Mouse (Mus musculus) CH12.LX (cell line): ENCODE measurements around the gene Card11. TPM values are rescaled to one million over a fixed set of nuclear protein-coding genes. Genes with fewer than 3 reads are reported as not detected.
A peak's percentile ranks its signal among the peaks of the same experiment; 100 is the strongest.

ENCODE experiments used
- DNase-seq: peaks from one replicate; pipeline ENCODE4 v3.0.0-alpha.2; 2013; ENCODE audit errors: extremely low read depth
- H3K27ac ChIP-seq: 2 replicates; pipeline ENCODE4 v1.5.1; 2012; ENCODE audit warnings: low read depth, mild to moderate bottlenecking, control low read depth, moderate library complexity; ENCODE audit not compliant: insufficient read depth
- H3K27me3 ChIP-seq: replicated peaks from 2 replicates; pipeline ENCODE3; 2012; ENCODE audit warnings: inconsistent platforms
- H3K36me3 ChIP-seq, 2 experiments: replicated peaks in 1 of 2; 2 replicates each; pipeline versions ENCODE3 to v1.6.1; 2012; ENCODE audit warnings: inconsistent platforms in 1 of 2, low read length in 1 of 2, mild to moderate bottlenecking in 1 of 2, mixed read lengths in 1 of 2, moderate library complexity in 1 of 2; ENCODE audit not compliant: control insufficient read depth in 1 of 2, insufficient read depth in 1 of 2
- H3K4me1 ChIP-seq, 2 experiments: 2 replicates each; pipeline ENCODE4 v1.6.1; 2012; ENCODE audit warnings: inconsistent platforms in 1 of 2, moderate library complexity in 1 of 2; ENCODE audit not compliant: insufficient read depth in 2 of 2, control insufficient read depth in 1 of 2
- H3K4me2 ChIP-seq: 2 replicates; pipeline ENCODE4 v1.6.1; 2012; ENCODE audit warnings: low read depth, mild to moderate bottlenecking, control low read depth; ENCODE audit not compliant: poor library complexity, insufficient read depth, severe bottlenecking
- H3K4me3 ChIP-seq, 3 experiments: fragments of 150-350 bp in 1 of 3; sonication (generic) in 1 of 3; replicated peaks in 1 of 3; 2 replicates each; pipeline versions ENCODE3 to v1.5.1; 2011 to 2012; ENCODE audit warnings: low read depth in 2 of 3, low read length in 2 of 3, mild to moderate bottlenecking in 2 of 3, moderate library complexity in 2 of 3, control low read depth in 1 of 3, improper control_type of control experiment in 1 of 3, inconsistent platforms in 1 of 3, mixed read lengths in 1 of 3; ENCODE audit not compliant: poor library complexity in 1 of 3
- H3K79me2 ChIP-seq: replicated peaks from 2 replicates; pipeline ENCODE4 v1.6.1; 2012; ENCODE audit warnings: mild to moderate bottlenecking, moderate library complexity; ENCODE audit not compliant: control insufficient read depth, poor library complexity, insufficient read depth, severe bottlenecking; ENCODE audit errors: extremely low read depth
- H3K9ac ChIP-seq: 2 replicates; pipeline ENCODE4 v1.6.1; 2012; ENCODE audit warnings: low read depth, mild to moderate bottlenecking, control low read depth, moderate library complexity; ENCODE audit not compliant: insufficient read depth
- H3K9me3 ChIP-seq: replicated peaks from 2 replicates; pipeline ENCODE3; 2012; ENCODE audit warnings: low read length, inconsistent platforms, mixed read lengths
- BHLHE40 ChIP-seq: IDR thresholded peaks from 2 replicates; pipeline ENCODE4 v1.6.1; 2011; ENCODE audit warnings: mild to moderate bottlenecking, low read depth, low read length, improper control_type of control experiment
- CTCF ChIP-seq, 2 experiments: IDR thresholded peaks in 1 of 2; conservative IDR thresholded peaks in 1 of 2; 2 replicates each; pipeline ENCODE4 v1.5.1; 2011 to 2012; ENCODE audit warnings: low read depth in 2 of 2, low read length in 2 of 2, improper control_type of control experiment in 1 of 2, inconsistent platforms in 1 of 2, mild to moderate bottlenecking in 1 of 2, moderate library complexity in 1 of 2
- EP300 ChIP-seq: IDR thresholded peaks from 2 replicates; pipeline ENCODE4 v1.6.1; 2011; ENCODE audit warnings: low read length, improper control_type of control experiment
- GABPA ChIP-seq: IDR thresholded peaks from 2 replicates; pipeline ENCODE4 v1.6.1; 2012; ENCODE audit warnings: low read depth, low read length, improper control_type of control experiment, inconsistent platforms; ENCODE audit not compliant: insufficient replicate concordance
- HCFC1 ChIP-seq: IDR thresholded peaks from 2 replicates; pipeline ENCODE4 v1.6.1; 2012; ENCODE audit warnings: low read depth, mild to moderate bottlenecking, inconsistent platforms, low read length, improper control_type of control experiment
- IRF4 ChIP-seq: IDR thresholded peaks from 2 replicates; pipeline ENCODE4 v1.6.1; 2014; ENCODE audit warnings: low read depth, mild to moderate bottlenecking, inconsistent platforms, low read length, improper control_type of control experiment
- JUN ChIP-seq: IDR thresholded peaks from 2 replicates; pipeline ENCODE4 v1.6.1; 2011; ENCODE audit warnings: low read depth, mild to moderate bottlenecking, low read length, improper control_type of control experiment, moderate library complexity; ENCODE audit not compliant: insufficient read depth
- JUND ChIP-seq: conservative IDR thresholded peaks from 2 replicates; pipeline ENCODE4 v1.6.1; 2011; ENCODE audit warnings: low read depth, low read length, improper control_type of control experiment
- KAT2A ChIP-seq: IDR thresholded peaks from 2 replicates; pipeline ENCODE4 v1.6.1; 2012; ENCODE audit warnings: low read length, improper control_type of control experiment, inconsistent platforms; ENCODE audit not compliant: insufficient replicate concordance
- MAZ ChIP-seq: IDR thresholded peaks from 2 replicates; pipeline ENCODE4 v1.6.1; 2012; ENCODE audit warnings: low read depth, mild to moderate bottlenecking, inconsistent platforms, low read length, improper control_type of control experiment, moderate library complexity
- NELFE ChIP-seq: IDR thresholded peaks from 2 replicates; pipeline ENCODE4 v1.6.1; 2011; ENCODE audit warnings: low read depth, low read length, improper control_type of control experiment
- POLR2AphosphoS2 ChIP-seq: IDR thresholded peaks from 2 replicates; pipeline ENCODE4 v1.6.1; 2011; ENCODE audit warnings: low read depth, low read length, improper control_type of control experiment
- SIN3A ChIP-seq: IDR thresholded peaks from 2 replicates; pipeline ENCODE4 v1.6.1; 2012; ENCODE audit warnings: low read length, improper control_type of control experiment, inconsistent platforms
- ZC3H11A ChIP-seq: IDR thresholded peaks from 2 replicates; pipeline ENCODE4 v1.6.1; 2012; ENCODE audit warnings: low read depth, mild to moderate bottlenecking, inconsistent platforms, low read length, improper control_type of control experiment
- ZKSCAN1 ChIP-seq: IDR thresholded peaks from 2 replicates; pipeline ENCODE4 v1.6.1; 2012; ENCODE audit warnings: low read depth, inconsistent platforms, low read length, improper control_type of control experiment, borderline replicate concordance
- dilution Hi-C: fragments of 300-500 bp; cut with MboI; formaldehyde crosslinking; loops from 2 replicates; pipeline ENCODE4 v1.14.3; 2020; ENCODE audit warnings: low sequenced_read_pairs; ENCODE audit not compliant: extremely low pct_unique_long_range_greater_than_20kb, extremely low pct_ligation_motif_present
- in situ Hi-C: fragments of 300-500 bp; cut with MboI; formaldehyde crosslinking; loops from 3 replicates; pipeline ENCODE4 v1.14.3; 2019; ENCODE audit warnings: low sequenced_read_pairs, low pct_ligation_motif_present, low pct_unique_long_range_greater_than_20kb, mixed read lengths
- polyA plus RNA-seq: library from polyadenylated mRNA; unstranded; fragments of >175 nt; gene quantifications from 2 replicates; pipeline ENCODE4 v1.2.1, GENCODE M21; 2012; ENCODE audit warnings: low read depth; ENCODE audit not compliant: insufficient read length
- total RNA-seq, 2 experiments: library from RNA; depleted of rRNA; stranded (reverse); fragments of 300-350 nt in 1 of 2; fragments of >200 nt in 1 of 2; gene quantifications; 2 replicates each; pipeline ENCODE4 v1.2.3; 2012 to 2014

Card11 gene
- total and polyA plus RNA-seq, 3 experiments, result 16.1 to 84.6 (median 31.9) TPM

DNA sequence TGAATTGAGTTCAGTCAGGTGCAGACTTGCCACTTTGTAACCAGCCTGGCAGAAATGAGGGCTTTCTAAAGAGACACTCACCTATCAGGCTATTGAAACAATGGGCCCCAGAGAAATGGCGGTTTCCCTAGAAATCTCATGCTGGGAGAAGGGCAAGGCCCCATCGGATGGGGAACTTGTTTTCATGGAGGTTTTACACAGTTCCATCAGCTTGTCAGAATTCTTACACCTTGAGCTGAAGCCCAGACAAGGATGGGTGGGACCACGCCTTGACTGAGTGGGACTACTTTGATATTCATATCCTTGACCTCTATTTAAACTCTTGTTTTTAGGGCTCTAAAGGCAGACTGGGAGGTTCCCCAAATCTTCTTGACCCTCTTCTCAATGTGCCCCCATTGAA lies 33.9 kb upstream of the Card11 start:
- in situ Hi-C loops, result no loop called here
- Histone ChIP-seq H3K79me2 (no peaks in the 10 kb centered on the region), H3K4me1 (peaks cover 0 to 21% of the 10 kb centered on the region in 2 experiments), H3K4me3 (no peak overlapping the region), H3K36me3 (no peaks in the 10 kb centered on the region), H3K4me2 (no peak overlapping the region), H3K9ac (no peak overlapping the region)
- TF ChIP-seq CTCF (conservative IDR thresholded peaks at IDR 0.05 in 1 of 2, IDR thresholded peaks at IDR 0.05 in 1 of 2; ENCODE audit: low read depth in 2 of 2, low read length in 2 of 2) (no peak), KAT2A (no peak), BHLHE40 (no peak), ZC3H11A (no peak), HCFC1 (no peak), POLR2AphosphoS2 (no peak), IRF4 (no peak), JUN (no peak), GABPA (no peak), JUND (no peak), MAZ (no peak), SIN3A (no peak), NELFE (no peak), EP300 (no peak)
- TF ChIP-seq, all 38 proteins: peak for 0
- Histone ChIP-seq H3K27me3 (no peaks in the 10 kb centered on the region), H3K27ac (no peak overlapping the region), H3K9me3 (no peaks in the 10 kb centered on the region)
- no peak for DNase-seq
- dilution Hi-C loops, result no loop called here

DNA sequence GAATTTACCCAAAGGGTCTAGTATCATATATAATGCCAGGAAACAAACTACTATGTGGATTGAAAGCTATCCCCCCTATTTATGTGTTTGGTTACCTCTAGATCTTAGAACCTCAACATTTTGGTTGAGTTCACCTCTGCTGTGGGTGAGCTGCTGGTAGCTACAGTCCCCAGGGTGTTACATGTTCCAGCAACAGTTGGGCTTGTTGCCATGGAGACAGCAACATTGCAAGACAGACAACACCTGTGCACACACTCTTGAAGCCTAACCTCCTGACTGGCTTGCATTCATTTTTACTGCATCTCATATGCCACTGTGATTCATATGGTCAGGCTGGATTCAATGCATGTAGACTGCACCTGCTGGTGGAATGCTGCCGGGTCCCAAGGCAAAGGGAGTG lies 32.6 kb upstream of the Card11 start:
- DNase-seq, result peak; percentile 70
- H3K79me2 ChIP-seq, result no peaks in the 10 kb centered on the region
- in situ Hi-C loops (no loop called here), dilution Hi-C loops (no loop called here)
- H3K36me3 ChIP-seq, result no peaks in the 10 kb centered on the region
- no peak for TF ChIP-seq ZKSCAN1
- TF ChIP-seq EP300, result 0 out of 2 replicates have a peak, but pooled peaks have one; percentile 14
- H3K4me3 ChIP-seq, result no peak overlapping the region
- peaks cover 0 to 19% of the 10 kb centered on the region in 2 experiments for H3K4me1 ChIP-seq
- H3K27me3 ChIP-seq, result no peaks in the 10 kb centered on the region
- H3K4me2 ChIP-seq, result no peak overlapping the region
- H3K9me3 ChIP-seq, result no peaks in the 10 kb centered on the region
- H3K9ac ChIP-seq, result no peak overlapping the region
- H3K27ac ChIP-seq, result no peak overlapping the region
